Mouse (Mus musculus): Measurements from ENCODE around the gene Bptf.
"Not testable (repeated sequence)": the region's sequence is repeated elsewhere in the genome, so short reads cannot be mapped to it uniquely, and the experiment has no call there.

The Bptf gene

DNA sequence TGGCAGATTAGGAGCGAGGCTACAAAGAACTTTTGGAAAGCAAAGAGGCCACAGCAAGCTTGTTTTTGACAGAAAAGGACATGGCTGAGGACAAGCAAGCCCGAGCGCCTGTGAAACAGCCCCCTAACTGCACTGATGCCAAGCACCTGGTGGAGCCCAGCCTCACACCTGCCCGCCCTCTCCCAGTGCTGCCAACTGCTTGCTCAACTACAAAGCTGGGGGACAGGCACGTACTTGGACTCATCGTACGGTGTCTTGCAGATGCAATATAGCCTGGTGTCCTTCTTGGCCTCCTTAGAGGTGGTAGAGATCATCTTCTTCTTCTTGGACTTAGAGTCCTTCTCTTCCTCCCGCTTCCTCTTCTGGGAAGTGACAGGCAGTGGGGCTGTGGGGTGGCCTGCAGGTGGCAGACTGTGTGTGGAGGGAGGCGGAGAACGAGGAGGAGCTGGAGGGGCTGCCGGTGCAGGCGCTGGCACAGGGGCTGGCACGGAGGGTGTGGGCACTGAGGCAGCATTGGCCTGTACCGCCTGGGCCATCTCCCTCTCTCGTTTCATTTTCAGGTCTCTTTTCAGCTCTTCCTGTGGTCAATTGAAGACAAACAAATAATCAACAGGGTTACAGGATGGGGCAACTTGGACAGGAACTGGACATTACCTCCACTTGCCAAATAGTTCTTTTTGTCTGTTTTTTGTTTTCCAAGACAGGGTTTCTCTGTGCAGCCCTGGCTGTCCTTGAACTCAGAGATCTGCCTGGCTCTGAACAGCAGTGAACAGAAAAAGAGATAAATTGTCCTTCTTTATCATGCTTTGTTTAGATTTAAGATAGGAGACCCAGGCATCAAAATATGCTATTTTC, 84.9 kb downstream of the Bptf start:
- DNase-seq, result no peak

GRCm38 (mm10) chr11:107045546-107045945, 86.4 kb downstream of the Bptf start:
- DNase-seq, result no peak

DNA sequence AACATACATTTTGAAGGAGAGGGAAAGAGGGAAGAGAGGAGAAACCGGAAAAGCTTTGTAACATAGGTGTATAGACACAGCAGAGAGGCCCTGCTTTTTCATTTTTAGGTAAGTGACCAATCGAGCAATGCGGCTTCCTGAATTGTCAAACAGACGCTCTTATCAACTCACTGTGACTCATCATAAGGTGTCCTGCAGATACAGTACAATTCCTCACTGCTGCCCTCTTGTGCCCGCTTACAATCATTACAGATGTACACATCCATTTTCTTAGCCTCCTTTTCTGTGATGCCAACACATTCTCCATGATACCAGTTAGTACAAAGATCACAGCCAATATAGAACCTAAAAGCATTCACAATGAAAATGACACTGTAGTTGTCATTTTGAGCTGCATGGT, 87.6 kb downstream of the Bptf start:
- DNase-seq, result peak; percentile 61 to 75

GRCm38 (mm10) chr11:107043361-107043760, 88.6 kb downstream of the Bptf start:
- DNase-seq, result peak; percentile 50 to 73

GRCm38 (mm10) chr11:107041396-107041795, 90.5 kb downstream of the Bptf start:
- no peak for DNase-seq

DNA sequence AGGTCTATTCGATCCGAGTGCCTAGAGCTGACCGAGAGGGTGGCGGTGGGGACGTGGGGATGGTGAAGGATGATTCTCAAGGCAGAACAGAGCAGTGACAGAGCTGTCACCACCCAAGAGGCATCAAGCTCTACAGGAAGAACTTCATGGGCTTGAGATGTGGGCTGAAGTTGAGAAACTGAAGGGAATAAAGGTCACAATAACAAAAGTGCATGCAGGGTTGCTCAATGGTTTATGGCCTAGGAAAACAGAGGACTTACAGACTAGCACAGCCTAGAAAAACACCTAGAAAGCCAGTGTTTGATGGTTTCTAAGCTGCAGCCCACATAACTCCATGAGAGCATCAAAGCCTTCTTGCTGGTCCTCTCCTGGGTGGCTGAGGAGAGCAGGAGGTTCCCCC, 92.5 kb downstream of the Bptf start:
- DNase-seq, result no peak

GRCm38 (mm10) chr11:107034085-107034810, 97.7 kb downstream of the Bptf start:
- no peak for DNase-seq

GRCm38 (mm10) chr11:107031635-107032034, 100.3 kb downstream of the Bptf start:
- no peak for DNase-seq

DNA sequence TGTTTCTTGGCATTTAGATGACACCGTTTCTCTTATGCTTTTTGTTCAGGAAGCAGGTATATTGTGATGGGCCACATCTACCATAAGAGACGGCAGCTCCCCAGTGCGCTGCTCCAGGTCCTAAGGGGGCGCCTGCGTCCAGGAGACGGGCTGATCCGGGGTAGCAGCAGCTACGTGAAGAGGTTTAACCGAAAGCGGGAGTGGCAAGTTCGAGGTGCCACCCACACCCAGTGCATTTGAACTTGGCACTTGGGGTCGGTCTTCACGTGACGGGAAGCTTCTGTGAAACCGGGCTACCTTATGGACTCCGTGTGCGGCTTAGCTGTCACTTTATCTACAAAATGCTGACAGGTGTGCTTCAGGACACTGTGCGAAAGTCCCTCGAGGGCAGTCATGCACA, 102.4 kb downstream of the Bptf start:
- peak in 1 of 2 experiments; percentile 48 for DNase-seq

- DNase-seq, result no peak
These were observed 103.2 kb downstream of the Bptf start for GRCm38 (mm10) chr11:107028754-107029153.

DNA sequence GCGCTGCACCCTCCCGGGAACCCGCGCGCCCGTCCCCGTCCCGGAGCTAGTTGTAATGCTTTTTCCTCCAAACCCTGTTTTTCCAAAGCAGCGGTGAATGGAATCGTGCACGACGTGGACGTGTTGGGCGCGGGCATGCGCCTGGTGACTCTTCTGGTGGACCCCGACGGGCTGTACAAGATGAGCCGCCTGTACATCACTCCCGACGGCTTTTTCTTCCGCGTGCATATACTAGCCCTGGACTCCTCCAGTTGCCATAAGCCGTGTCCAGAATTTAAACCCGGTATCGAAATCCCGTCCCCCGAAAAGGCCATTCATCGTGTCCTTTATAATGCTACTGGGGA, 103.7 kb downstream of the Bptf start:
- DNase-seq, result no peak

GRCm38 (mm10) chr11:107027431-107028274, 104.3 kb downstream of the Bptf start:
- peak; percentile 86 to 95 for DNase-seq

- no peak for DNase-seq
These were observed 105.1 kb downstream of the Bptf start for GRCm38 (mm10) chr11:107026554-107027430.

DNA sequence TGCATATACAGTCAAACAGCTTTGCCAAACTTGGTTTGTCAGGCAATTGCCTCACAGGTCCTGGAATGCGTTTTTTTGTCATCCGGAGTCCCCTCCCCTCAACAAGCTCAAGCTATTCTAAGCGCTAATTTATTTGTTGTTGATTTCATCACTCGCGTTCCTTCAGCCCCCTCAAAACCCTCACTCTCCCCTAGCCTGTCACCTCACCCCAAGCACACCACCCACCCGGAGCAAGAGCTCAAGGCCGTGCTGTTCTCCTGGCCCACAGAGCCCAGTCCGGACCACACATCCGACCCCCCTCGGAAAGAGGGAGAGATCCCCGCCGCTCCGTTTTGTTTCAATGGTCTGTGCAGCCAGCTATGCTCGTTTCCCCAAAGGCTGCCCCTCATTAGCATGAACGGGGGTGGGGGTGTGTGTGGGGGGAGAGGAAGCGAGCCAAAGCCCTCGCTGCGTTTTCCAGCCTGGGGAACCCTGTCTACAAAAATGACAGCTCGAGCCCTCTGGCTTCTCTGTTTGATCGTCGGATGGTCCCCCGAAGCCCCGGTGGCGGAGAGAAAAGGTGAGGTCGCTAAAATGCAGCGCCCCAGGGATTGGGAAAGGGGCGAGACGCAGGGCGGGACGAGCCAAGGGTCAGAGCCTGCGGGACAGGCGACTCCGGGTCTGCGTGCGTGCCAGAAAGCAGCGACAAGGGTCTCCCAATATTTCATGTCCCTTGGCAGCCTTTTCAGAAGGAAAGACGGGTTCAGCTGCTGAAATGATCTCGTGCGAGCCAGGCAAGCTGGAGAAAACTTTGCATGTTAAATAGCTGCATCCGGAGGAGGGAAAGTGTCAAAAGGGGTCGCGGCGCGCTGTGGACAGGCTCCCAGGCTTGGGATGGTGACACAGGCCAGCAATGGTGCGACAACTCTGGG, 106.3 kb downstream of the Bptf start, which contains the start of gene 1810010H24Rik:
Gene 1810010H24Rik (plus strand): TSS at position 271 of the 911 bp plus-strand sequence.
- DNase-seq, result peak; percentile 46 to 61

GRCm38 (mm10) chr11:107024406-107024805, 107.5 kb downstream of the Bptf start:
- DNase-seq, result no peak

GRCm38 (mm10) chr11:107022050-107022683, 109.8 kb downstream of the Bptf start:
- DNase-seq, result no peak

GRCm38 (mm10) chr11:107019722-107020121, 112.2 kb downstream of the Bptf start:
- not testable (repeated sequence) for DNase-seq

DNA sequence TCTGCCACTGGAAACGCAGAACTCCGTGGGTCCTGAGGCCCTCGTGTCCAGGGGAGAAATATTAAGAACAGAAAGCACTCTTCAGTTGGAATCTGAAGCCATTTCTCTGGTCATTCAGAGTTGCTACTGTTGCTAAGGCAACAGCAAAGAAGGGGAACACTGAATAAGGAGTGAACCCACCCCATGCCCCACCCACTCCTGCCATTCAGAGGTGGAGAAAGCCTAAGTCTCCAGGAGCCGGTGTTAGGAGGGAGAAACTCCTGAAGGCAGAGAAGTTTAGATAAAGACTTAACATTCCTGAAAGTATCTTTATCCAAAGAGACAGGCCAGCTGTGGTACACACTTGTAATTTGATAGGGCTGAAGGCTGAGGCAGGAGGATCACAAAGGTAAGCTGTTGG, 112.6 kb downstream of the Bptf start:
- DNase-seq, result no peak

DNA sequence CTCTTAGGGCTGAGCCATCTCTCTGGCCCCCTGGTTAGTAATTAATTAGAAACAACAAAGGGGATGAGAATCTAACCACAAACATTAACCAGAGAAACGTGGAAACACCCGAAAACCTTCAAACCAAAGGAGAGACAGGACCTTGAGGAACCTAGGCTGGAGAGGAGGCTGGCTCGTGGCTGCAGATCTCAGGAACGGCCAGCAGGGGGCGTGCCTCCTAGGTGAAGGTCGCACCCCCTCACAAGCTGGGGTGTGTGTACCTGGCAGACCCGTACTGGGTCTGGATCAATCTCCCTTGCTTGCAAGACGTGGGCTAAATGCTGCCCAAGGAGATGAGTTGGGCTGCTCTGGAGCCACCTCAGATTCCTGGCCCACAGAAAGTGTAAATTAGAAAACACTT, 113.3 kb downstream of the Bptf start:
- no peak for DNase-seq

GRCm38 (mm10) chr11:107017339-107017886, 114.5 kb downstream of the Bptf start:
- no peak for DNase-seq
